Comparison of ENCODE assay signal across 8 mouse cellular contexts in genomic region chr1:163928846-163929245, GRCm38 (mm10). TPM values are rescaled to one million over a fixed set of nuclear protein-coding genes. Genes with fewer than 3 reads are reported as not detected.
DNase-seq lines count a peak whose midpoint lies in the region; ATAC-seq lines count a peak whose summit lies in the region.

Scyl3 (plus strand) TSS chr1:163929100.

- ATAC-seq in forebrain, embryonic 12.5 days (ENCODE audit: low FRiP score): no peak
- no peak for ATAC-seq in monocyte, adult 5-6 weeks (replicated peaks; ENCODE audit: insufficient number of reproducible peaks, low FRiP score, low TSS enrichment, poor library complexity, severe bottlenecking)

- no peaks in the 10 kb centered on the region for H3K27me3 ChIP-seq in forebrain, embryonic 12.5 days

- H3K4me2 ChIP-seq in forebrain, embryonic 12.5 days: peak within 1 kb of the TSS; percentile 84

- DNase-seq in layer of hippocampus, adult 18-20 months (ENCODE audit: low spot score in 2 of 2): peak in 1 of 2 experiments; percentile 27
- DNase-seq in layer of hippocampus, adult 11-12 months (ENCODE audit: low spot score): no peak
- no peak for DNase-seq in adrenal gland, adult 18-20 months (ENCODE audit: low spot score in 2 of 2)
- DNase-seq in left cerebral cortex, postnatal 10 days (ENCODE audit: extremely low spot score in 1 of 2, low spot score in 2 of 2): no peak
- no peak for DNase-seq in ovary, adult 18-20 months (ENCODE audit: low spot score)
- DNase-seq in gastrocnemius, postnatal 14 days: no peak

- H3K4me3 ChIP-seq in forebrain, embryonic 12.5 days (replicated peaks): peak within 1 kb of the TSS; percentile 95

- peak within 1 kb of the TSS; percentile 95 for H3K9ac ChIP-seq in forebrain, embryonic 12.5 days

- peaks cover 18% of the 10 kb centered on the region for H3K4me1 ChIP-seq in forebrain, embryonic 12.5 days

- H3K36me3 ChIP-seq in forebrain, embryonic 12.5 days (replicated peaks): no peaks in the 10 kb centered on the region

- intact Hi-C loops in left cerebral cortex, postnatal 10 days (cut with DNase I): no loop called here
- intact Hi-C loops in gastrocnemius, postnatal 14 days (cut with DNase I; ENCODE audit: low total_unique reads): no loop called here

- H3K9me3 ChIP-seq in forebrain, embryonic 12.5 days: no peaks in the 10 kb centered on the region

- H3K27ac ChIP-seq in forebrain, embryonic 12.5 days: peak within 1 kb of the TSS; percentile 86

- WGBS in forebrain, embryonic 12.5 days: 69% methylated on average over 7 of the region's 7 CpGs

RNA-seq across cellular contexts. Expression of gene Scyl3, which starts in this region (rescaled TPM):
- 10 to 100 TPM; 19.7 to 19.8 TPM for total RNA-seq in layer of hippocampus, adult 18-20 months (2021)
- 10 to 100 TPM; 14.3 to 16.5 TPM for total RNA-seq in adrenal gland, adult 18-20 months (2021)
- polyA plus RNA-seq in forebrain, embryonic 12.5 days (2016; fragmentation: Nextera tagmentation; extraction: Ambion mirVana): 20.5 and 22.0 TPM in 2 replicates
- 10 to 100 TPM; 21.4 to 22.7 TPM for total RNA-seq in left cerebral cortex, postnatal 10 days (2021)
- total RNA-seq in monocyte, adult 5-6 weeks (2017): 28.1 to 42.9 TPM (median 36.1 TPM) in 3 replicates
- 1 to 10 TPM; 4.0 to 5.2 TPM for total RNA-seq in gastrocnemius, postnatal 14 days (2021)
